ENCODE assay signal across 8 mouse cellular contexts in the genomic region with DNA sequence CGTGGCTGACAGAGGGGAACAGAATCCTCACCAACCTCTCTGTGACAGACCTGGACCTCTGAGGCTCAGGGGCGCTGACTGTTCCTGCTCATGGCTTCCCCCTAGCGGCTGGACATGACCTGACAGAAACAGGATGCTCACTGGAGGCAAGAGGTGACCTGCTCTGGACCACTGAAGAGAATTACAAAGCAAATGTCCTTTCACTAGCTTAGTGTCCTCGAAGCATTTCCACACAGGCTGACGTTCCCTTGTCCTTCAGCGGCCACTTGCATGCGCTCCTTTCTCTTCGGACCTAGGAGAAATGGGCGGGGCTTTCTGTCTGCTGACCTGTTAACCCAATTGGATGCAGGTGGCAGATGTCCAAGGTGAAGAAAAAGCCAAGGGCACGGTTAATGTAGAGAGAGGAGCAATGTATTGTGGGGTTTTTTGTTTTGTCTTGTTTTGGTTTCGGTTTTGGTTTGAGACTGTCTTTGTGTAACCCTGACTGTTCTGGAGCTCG. TPM values are rescaled to one million over a fixed set of nuclear protein-coding genes. Genes with fewer than 3 reads are reported as not detected.
DNase-seq lines count a peak whose midpoint lies in the region; ATAC-seq lines count a peak whose summit lies in the region.

No protein-coding gene starts in this region.

- H3K4me1 ChIP-seq in hindbrain, embryonic 16.5 days (ENCODE audit: control insufficient read depth, insufficient read depth, low read depth, low read length): no peaks in the 10 kb centered on the region

- no peaks in the 10 kb centered on the region for H3K36me3 ChIP-seq in hindbrain, embryonic 16.5 days (ENCODE audit: control insufficient read depth, insufficient read depth, low read length)

- H3K4me3 ChIP-seq in hindbrain, embryonic 16.5 days (ENCODE audit: low read length): no peak overlapping the region

- peak; percentile 45; the same call in 1 of the 2 replicates for ATAC-seq in hindbrain, embryonic 16.5 days

- H3K9me3 ChIP-seq in hindbrain, embryonic 16.5 days (ENCODE audit: control insufficient read depth, low read length): no peaks in the 10 kb centered on the region

- H3K9ac ChIP-seq in hindbrain, embryonic 16.5 days (ENCODE audit: low read depth, low read length): no peak overlapping the region

- peak overlapping the region; percentile 38; the same call in 1 of the 2 replicates for H3K4me2 ChIP-seq in hindbrain, embryonic 16.5 days (ENCODE audit: low read length)

- peak; percentile 68 for DNase-seq in T-cell, adult 2 months (ENCODE audit: low spot score)
- DNase-seq in cerebellum, adult 9-10 months: peak; percentile 68
- peak; percentile 48 to 67 for DNase-seq in frontal cortex, postnatal 25 days (ENCODE audit: low spot score in 2 of 2)
- DNase-seq in layer of hippocampus, postnatal 36 days: peak; percentile 63 to 67
- DNase-seq in lung, postnatal 4 days: peak; percentile 82 to 88
- peak; percentile 67 for DNase-seq in right cerebral cortex, postnatal 14 days
- DNase-seq in urinary bladder, postnatal 14 days (ENCODE audit: low spot score): peak; percentile 87

- no peaks in the 10 kb centered on the region for H3K27me3 ChIP-seq in hindbrain, embryonic 16.5 days (replicated peaks; ENCODE audit: control insufficient read depth, insufficient read depth, low read length)

- 14% methylated on average over 12 of the region's 12 CpGs for WGBS in hindbrain, embryonic 16.5 days

- no peak overlapping the region for H3K27ac ChIP-seq in hindbrain, embryonic 16.5 days (ENCODE audit: low read depth, low read length)

RNA-seq across cellular contexts. Expression of a gene that starts 10.0 kb away (rescaled TPM):
- polyA plus RNA-seq in hindbrain, embryonic 16.5 days (2015; fragmentation: Nextera tagmentation; extraction: Ambion mirVana): not detected in 2 replicates
- not detected for total RNA-seq in layer of hippocampus, postnatal 36 days (2021)

RNA-seq across cellular contexts. Expression of a gene that starts 22.8 kb away (rescaled TPM):
- 10.2 and 12.7 TPM in 2 replicates for polyA plus RNA-seq in hindbrain, embryonic 16.5 days (2015; fragmentation: Nextera tagmentation; extraction: Ambion mirVana)
- 1 to 10 TPM; 7.5 to 8.9 TPM for total RNA-seq in layer of hippocampus, postnatal 36 days (2021)

RNA-seq across cellular contexts. Expression of a gene that starts 27.2 kb away (rescaled TPM):
- polyA plus RNA-seq in hindbrain, embryonic 16.5 days (2015; fragmentation: Nextera tagmentation; extraction: Ambion mirVana): 0.06 and 0.09 TPM in 2 replicates
- 1 to 10 TPM; 1.1 to 1.2 TPM for total RNA-seq in layer of hippocampus, postnatal 36 days (2021)

RNA-seq across cellular contexts. Expression of a gene that starts 58.3 kb away (rescaled TPM):
- not detected in 2 replicates for polyA plus RNA-seq in hindbrain, embryonic 16.5 days (2015; fragmentation: Nextera tagmentation; extraction: Ambion mirVana)
- not detected for total RNA-seq in layer of hippocampus, postnatal 36 days (2021)
